Mouse (Mus musculus) liver, embryonic 14.5 days (tissue): ENCODE data around the gene Msx1.

Source experiments
- CTCF ChIP-seq: IDR thresholded peaks from 2 replicates; pipeline ENCODE4 v1.5.1; 2016; ENCODE audit warnings: antibody characterized with exemption, low read depth, control low read depth
- EP300 ChIP-seq: IDR thresholded peaks from 2 replicates; pipeline ENCODE4 v1.6.1; 2016; ENCODE audit warnings: antibody characterized with exemption, low read depth

DNA sequence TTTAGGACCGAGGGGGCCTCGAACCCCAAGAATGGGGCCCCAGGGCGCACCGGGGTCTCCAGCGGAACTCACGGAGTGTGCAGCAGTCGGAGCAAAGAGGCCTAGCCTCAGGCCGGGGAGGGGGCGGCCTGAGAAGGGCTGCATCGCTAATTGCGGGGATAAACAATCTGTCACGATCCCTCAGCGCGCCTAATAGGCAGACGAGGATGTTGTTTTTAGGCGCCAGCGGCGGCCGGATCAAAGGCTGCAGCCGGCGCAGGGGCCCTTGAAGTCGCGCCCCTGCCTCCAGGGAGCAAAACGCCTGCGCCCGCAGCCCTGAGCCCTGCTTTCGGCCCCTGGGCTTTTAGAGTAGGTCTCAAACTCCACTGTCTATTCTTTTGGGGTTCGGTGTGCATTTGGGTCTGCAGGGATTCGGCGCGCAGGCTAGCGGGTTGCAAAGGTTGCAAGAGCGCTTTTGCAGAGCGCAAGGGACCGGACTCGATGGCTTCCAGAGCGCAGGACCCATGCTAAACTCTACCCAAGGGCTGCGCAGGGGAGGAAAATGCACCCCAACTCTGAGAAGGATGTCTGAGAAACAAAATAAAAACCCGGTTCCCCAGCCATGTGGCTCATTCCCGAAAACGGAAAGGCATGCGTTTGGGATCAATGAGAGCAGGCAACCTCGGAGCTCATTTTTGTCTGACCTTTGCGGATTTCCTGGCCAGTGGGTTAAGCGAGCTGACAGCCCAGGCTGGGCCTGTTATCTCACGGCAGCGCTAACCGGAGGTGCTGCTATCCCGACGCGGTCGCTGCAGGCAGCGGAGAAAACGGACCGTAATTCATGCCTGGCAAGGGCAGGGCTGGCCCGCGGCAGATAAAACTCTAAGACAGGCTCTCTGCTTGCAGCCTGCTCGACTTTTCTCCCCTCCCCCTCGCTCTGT is 2.6 kb upstream of the Msx1 start:
- TF ChIP-seq CTCF, result no peak
- TF ChIP-seq EP300, result no peak
